Mouse (Mus musculus) kidney, adult 11 months (tissue): ENCODE measurements around the gene Timp3.
A peak's percentile ranks its signal among the peaks of the same experiment; 100 is the strongest.

Source experiments
- DNase-seq: peaks from one replicate; pipeline ENCODE4 v3.0.0; 2022

Timp3 gene

DNA sequence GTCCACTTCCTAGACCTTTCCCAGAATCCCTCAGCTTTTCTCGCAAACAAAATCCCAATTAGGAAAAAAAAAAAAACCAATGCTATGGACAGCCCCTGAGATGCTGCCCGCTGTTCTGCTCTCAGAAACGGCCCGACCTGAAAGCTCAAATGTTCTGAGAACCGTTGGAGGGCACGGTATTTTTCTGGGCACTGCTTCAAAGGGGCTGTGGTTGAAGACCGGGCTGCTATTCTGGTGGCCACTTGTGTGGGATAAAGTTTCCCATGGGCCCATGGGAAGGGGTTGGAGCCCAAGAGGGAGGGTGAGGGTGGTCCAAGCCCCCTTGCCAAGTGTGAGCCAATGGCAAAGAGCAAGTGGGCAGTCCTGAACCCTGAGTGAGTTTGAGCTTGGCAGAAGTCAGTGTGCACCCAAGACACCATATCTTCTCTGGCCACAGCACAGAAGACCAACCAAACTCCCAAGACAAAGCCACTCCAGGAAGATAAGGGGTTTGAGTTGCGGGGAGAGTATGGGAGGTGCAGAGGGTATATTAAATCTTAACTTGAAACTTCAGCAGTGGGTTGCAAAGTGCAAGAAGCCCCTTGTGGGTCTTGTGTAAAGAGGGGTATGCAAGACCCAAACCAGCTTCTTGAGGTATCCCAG is 29.2 kb downstream of the Timp3 start:
- DNase-seq = no peak

DNA sequence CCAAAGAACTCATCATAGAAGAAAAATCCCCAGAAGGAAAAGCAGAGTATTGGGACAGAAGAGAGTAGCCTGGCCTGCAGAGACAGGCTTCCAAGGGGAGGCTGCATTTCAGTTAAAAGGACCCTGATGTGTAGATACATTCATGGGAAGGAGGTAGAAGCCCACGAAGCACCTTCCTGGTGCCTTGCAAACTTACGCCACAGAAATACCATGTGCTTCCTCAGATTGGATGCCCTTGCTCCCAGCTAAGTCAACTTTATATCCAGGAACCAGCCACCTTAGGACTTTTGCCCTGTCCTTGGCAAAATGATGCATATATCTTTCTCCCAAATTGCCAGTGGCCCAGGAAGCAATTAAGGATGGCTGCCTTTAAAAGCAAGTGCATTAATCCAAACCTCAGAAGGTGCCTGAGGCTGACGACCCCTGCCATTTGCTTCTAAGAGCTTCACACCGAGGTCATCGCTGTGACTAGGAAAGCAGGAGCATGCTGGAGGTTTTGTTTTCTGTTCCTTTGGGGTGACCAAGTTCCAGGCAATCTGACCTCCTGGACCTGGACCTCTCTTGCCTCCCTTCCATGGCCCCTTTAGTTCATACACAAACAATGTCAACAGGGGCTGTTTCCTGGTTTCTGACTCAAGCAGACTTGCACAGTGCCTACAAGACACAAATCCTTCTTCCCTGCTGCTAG is 31.0 kb downstream of the Timp3 start:
- DNase-seq = no peak

DNA sequence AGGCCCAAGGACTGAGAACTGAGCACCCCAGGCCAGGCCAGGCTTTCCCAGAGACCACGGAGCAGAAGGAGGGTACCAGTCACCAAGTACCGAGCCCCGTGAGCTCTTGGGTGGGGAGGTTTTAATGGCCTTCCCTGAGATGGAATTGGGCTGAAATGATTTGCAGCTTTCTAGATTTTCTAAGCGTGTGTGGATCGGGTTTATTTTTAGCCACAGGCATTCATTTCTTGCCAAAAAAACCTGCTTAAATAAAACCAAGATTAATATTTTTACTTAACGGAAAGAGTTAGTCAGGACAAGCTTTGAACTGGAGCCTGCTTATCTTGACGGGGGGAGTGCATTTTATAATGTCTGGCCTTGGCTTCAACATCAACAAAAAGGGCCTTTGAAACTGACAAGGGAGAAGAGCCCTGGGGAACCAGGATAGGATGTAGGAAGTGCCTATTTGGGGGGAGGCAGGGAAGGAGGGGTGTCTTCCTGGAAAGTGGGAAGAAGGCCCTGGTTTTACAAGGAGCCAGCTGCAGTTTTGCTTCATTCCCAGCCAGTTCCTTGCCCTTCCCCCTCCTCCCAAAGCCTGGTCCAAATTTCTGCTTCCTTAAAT is 31.6 kb downstream of the Timp3 start:
- DNase-seq = peak; percentile 72

DNA sequence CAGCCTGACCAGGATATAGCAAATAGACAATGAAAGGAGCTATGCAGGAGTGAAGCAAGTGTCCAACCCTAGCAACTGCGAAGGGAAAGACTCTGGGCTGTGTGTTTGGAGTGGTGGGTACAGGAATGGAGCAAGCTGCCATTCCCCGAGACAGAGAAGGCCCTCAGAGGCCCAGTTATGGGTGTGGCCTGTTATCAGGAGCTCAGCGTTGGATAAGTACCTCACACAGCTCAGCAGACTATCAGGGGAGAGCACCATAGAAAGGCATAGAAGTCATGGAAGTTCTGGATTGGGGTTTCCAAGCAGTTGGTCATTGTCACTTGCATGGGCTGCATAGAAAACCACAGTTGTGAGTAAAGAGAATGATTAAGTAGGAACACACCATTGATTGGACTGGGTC is 32.8 kb downstream of the Timp3 start:
- no peak for DNase-seq

DNA sequence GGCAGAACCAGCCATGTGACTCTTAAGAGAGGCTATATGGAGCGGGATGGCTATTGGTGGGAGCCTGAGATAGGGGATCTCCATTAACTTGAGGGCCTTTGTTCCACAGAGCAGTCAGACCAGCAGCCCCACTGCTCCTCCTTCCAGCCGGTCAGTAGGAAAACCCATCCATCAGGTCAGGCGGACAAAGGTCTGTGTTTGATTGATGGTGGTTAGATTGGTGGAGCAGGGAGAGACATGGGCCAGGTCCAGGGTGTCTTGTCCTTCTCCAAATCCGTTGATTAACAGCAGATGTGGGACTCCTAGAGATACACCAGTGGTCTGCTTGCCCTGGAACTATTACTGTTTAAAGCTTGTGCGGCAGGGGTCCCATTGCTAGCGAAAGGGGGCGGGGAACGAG is 34.4 kb downstream of the Timp3 start:
- no peak for DNase-seq

DNA sequence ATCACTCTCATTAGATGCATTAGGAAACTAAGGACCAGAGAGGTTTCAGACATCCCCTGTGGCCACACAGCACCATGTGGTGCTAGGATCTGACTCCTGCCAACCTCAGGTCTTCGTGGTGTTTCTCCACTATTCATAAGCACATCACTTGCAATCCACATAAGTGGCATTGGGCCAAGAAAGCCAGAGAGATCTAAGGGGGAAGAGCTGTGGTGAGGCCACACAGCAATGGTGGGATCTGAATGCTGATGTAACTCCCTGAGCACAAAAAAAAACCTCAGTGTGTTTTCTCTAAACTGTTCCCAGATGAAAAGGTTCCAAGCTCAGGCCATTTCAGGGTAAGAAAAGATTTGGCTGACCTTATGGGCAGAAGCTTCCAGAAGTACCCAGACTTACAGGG is 36.3 kb downstream of the Timp3 start:
- DNase-seq = no peak

DNA sequence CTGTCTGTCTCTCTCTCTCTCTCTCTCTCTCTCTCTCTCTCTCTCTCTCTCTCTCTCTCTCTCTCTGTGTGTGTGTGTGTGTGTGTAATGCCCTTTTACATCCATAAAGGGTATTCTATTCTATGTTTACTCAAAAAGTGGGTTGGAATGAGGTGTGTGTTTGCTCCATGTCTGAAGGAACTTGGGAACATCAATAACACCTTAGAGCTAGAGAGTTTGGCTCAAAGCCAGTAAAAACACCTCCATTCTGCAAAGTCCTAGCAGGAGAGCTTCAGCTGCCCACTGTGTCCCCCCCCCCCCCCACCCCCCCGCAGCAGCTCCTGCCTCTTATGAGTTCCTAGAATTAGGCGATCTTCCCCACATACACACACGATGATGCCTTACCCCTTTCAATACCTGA is 37.1 kb downstream of the Timp3 start:
- no peak for DNase-seq

DNA sequence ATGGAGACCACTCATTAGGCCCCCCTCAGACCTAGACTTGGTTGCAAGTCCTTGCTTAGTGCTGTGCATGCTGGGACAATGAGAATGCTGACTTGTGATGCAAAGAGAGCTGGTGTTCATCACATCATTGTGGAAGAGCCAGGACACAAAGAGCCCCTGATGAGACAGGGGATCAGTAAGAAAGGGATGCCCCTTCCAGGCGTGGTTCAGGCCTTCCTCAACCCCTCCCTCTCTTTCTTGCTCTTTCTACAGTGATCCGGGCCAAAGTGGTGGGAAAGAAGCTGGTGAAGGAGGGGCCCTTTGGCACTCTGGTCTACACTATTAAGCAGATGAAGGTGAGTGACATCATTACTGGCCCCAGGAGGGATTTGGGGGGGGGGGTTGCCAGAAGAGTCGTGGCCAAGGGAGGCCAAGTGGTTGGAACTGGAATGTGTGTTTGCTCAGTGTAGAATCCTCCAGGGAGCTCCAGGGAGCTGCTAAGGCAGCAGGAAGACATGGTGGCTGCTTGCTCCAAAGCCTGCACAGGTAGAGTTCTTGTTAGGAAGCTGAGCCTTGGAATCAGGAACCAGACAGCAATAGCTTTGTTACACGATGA is 38.0 kb downstream of the Timp3 start:
- no peak for DNase-seq

DNA sequence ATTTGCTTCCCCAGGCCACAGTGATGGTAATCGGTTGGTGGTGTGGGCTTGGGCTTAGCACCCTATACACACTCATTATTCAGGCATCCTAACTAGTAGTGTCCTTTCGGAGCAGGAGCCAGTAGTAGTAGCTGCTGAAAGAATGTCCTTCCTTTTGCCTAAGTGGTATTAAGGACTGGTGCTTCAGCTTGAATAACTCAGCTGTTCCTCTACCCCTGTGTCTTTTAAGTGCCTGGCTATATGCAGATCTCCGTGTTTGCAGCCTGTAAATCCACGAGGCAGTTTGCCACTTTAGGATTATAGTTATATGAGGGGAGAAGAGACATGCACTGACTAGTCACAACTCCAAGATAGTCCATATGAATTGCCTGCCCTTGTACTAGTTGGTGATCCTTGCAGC is 38.9 kb downstream of the Timp3 start:
- DNase-seq = no peak

DNA sequence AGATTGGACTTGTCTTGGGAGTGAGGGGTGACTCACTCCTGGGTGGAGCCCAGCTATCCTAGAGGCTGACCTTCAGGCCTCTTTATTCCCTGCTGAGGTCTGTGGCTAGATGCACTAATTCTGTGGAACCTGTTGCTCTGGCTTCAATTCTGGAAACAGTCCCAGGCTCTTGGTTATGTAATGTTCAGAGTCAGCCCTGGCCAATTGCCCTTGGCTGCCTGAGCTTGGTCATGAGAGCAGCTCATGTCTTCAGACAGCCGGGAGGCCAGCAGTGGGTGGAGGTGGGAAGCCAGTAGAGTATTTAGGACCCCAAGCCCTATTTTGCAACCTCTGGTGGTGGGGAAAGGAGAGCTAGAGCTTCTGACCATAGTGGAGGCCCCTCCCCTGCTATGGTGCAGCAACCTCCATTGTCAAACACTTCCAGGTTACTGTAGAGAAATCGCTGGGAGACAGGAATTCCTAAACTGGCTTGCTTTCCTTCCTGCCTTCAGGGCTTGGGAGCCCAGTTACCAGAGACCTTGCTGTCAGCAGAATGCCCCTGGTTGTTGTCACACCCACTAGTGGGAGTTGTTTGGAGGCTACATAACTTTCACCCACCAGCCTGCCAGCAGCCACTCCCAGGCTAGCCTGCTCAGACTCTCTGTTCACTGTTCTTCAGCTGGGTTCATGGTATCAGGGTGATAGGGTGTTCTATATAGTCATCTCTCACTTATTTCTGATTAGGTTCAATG is 39.6 kb downstream of the Timp3 start:
- peak; percentile 98 for DNase-seq

DNA sequence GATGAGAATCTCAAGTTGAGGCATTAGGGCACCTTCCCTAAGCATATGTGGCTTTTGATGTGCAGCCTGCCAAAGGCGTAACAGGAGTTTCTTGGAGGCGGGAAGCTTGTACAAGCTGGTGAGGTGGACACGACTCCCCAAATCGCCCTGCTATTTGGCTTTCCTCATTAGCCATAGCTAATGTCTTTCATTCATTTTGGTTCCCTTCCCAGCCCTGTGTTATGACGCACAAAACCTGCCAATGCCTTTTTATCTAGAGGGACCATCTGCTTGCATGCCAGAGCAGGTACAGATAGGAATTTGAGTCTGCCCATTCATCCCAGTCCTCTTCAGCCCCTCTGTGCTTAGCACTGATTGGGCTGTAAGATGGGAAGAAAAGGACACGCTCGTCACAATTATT is 40.2 kb downstream of the Timp3 start:
- no peak for DNase-seq

DNA sequence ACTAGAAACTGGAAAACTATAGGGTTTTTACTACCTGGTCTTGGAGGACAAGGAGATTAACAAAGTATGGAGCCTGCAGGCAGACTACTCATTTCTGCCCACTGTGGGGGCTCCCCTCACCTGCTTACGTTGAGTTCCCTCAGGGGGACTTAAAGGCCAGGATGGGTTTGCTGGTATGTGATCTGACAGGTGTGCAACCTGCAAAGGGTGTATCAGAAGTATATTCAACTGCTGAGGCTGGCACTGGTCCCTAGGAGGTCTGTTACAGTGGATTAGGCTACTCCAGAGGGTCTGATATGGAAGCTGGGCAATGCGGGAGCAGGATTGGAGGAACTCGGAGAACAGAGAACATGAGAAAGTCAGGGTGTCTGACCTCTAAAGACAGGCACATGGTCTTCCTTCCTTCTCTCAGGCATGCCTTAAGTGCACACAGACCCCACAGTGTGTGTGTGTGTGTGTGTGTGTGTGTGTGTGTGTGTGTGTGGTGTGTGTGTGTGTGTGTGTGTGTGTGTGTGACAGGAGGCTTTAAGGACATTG is 40.9 kb downstream of the Timp3 start:
- no peak for DNase-seq

DNA sequence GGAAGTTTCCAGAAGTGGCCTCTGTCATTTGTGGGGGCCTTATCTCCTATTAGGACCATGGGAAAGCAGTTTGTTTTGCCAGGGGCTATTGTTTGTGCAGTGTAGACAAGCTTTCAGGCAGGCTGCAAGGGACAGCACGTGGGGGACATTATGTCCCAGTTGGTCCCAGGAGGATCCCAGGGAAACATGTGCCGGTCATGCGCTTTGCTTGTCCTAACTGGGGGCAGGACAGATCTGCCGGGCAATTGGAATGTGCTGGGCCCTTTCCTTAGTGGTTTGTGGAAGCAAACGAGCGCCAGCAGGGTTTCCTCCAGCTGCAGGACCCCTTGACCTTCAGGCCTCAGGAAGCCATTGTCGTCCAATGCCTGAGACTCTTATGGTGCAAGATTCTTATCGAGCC is 41.4 kb downstream of the Timp3 start:
- peak; percentile 87 for DNase-seq

DNA sequence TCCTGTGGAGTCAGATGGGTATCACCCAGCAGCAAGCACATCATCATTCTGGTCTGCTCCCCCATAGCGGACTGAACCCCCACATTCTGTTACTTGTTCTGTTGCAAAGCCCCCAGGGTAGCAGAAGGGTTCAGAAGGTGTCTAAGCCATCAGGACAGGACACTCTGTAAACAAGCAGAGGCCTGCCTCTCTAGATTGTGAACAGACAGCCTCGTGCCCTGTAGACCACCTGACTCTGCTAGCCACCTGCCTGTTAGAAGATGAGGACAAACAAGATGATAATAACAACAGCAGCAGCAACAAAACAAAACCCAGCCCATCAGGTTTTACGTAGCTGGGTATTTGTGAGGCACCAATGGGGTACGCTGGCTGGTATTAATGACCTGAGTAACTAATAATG is 42.0 kb downstream of the Timp3 start:
- no peak for DNase-seq

DNA sequence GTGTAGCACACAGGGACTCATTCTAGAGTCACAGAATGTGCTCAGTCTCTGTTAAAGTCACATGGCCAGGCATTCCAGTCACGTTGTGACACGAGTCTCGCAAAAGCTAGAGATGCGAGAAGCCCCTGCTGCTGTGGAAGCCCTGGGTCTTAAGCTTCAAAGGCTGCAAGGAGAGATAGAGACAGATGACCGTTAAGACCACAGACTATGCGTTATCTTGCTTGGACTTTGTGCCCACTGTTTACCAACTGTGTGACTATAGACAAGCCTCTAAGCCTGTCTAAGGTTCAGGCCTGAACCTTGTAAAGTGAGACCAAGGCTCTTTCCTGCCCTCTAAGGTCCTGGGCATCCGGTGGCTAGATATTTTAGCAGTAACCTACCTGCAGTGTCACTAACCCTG is 42.5 kb downstream of the Timp3 start:
- DNase-seq = no peak

DNA sequence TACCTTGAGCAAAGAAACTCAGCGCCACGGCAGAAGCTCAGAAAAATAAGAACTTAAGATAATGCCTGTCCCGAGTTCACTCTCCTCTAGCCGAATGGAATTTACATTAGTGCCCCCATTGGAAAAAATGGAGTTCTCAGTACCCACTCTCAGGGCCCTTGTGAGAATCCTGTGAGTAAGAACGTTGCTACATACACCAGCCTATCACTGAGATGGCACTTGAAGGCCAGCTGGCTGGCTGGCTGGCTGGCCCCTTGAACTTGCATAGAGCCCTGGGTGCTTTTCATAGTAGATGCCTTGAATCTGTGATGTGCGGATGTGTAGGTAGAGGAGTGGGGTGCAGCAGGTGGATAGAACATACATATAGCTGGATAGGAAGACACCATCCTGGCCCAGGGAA is 43.2 kb downstream of the Timp3 start:
- no peak for DNase-seq

DNA sequence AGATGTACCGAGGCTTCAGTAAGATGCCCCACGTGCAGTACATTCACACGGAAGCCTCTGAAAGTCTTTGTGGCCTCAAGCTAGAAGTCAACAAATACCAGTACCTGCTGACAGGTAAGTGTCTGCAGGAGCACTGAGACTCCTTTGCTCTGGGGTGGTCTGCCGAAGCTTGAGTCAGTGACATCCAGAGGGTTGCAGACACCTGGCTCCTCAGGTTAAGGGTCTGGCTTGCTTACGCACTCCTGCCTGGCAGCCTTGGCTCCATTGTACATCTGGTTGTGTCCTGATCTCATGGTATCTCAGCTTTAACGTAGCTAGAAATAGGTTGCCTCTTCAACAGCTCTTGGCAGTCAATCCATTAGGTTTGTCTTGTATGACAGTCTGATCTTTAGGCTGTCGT is 43.8 kb downstream of the Timp3 start:
- no peak for DNase-seq

DNA sequence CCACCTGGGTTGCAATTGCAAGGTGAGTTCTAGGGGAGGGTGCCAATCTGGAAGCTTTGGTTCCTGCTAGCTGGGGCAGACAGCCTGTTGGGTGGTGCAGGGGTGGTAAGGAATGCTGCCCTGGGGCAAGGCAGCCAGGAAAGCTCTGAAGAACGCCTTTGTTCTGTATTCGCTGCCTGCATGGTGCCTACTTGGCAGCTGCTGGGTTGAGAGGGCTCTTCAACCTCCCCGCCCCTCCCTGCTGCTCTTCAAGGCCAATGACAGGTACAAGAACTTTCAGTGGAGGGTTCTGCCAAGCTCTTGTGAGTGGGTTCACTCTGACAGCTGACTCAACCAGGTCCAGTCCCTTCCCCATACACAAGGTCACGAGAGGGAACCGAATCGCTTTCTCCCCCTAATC is 44.5 kb downstream of the Timp3 start:
- DNase-seq = peak; percentile 60

DNA sequence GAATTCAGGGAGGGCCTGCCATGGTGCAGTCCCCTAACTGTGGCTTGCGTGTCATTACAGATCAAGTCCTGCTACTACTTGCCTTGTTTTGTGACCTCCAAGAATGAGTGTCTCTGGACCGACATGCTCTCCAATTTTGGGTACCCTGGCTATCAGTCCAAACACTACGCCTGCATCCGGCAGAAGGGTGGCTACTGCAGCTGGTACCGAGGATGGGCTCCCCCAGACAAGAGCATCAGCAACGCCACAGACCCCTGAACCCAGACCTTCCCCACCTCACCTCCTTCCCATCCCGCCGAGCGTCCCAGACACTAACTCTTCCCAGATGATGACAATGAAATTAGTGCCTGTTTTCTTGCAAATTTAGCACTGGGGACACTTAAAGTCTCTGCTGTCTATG is 45.5 kb downstream of the Timp3 start:
- DNase-seq = no peak

DNA sequence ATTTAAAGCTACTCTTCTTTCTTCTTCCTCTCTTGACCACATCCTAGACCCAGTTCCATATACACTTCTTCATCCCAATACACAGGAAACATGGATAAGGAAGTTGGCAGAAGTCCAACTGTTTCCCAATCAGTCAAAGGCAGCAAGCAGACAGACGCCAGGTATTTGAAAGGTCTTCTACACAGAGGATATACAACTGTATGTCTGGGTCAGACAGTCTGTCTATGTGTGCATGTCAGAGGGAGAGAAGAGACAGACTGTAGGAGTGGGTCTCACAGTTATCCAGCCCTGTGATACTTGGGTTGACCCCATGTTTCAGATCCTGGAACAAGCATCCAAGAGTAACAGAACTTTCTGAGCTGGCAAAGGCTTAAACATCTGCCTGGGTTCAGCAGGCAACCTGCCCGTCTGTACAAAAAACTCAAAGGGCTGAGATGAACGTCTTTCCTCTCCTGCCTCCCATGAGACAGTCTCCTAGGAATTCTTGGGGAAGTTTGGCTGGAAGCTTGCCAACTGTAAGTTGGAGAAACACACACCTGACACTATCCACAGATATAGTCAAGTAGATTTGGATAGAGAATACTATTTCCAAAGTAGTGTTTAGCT is 46.2 kb downstream of the Timp3 start:
- no peak for DNase-seq

DNA sequence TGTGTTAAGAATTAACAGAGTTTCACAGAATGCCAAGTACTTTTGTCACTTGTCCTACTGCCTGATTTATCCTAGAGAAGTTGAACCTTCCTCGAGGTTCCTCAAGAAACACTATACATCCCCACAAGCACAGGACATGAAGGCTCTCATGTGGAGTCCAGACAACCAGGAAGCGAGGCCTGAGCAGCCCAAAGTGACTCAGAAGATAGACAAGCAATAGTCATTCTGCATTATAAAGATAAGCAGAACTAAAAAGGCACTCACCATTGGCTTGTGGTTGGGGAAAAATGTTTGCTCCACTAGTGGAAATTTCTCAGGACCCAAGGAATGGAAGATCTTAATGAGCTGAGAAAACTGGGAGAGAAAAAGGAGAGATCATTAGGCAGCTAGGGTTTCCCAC is 51.1 kb downstream of the Timp3 start:
- no peak for DNase-seq

DNA sequence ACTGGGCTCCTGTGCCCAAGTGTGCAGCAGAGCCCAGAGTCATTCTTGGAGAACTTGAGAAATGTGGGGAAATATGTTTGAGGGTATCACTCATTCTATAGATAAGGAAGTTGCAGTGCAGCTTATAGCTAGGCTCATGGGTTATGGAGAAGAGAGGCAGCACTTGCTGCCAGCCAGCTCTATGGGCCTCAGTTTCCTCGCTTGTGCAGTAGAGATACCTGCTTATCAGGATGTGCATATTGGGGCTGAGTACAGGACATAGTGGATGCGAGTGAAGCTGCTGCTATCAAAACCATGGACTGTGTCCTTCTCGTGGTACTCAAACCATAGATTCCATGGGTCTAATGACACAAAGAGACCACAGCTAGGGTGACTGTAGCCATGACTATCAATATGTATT is 52.3 kb downstream of the Timp3 start:
- no peak for DNase-seq
